Mouse (Mus musculus) skeletal muscle tissue, adult 2 months (tissue): ENCODE results near the gene Ankrd16.
A peak's percentile ranks its signal among the peaks of the same experiment; 100 is the strongest.

ENCODE experiments used
- DNase-seq: peaks from one replicate; pipeline ENCODE4 v3.0.0-alpha.2; 2012; ENCODE audit warnings: low read depth, low spot score

Gene Ankrd16

GRCm38 (mm10) chr2:11777091-11778068 is at the start of gene Ankrd16, which contains the start of gene Fbh1:
Gene Ankrd16 (plus strand): TSS chr2:11777876.
Gene Fbh1 (minus strand): TSS chr2:11777582.
- peak; percentile 100 for DNase-seq

- DNase-seq, result no peak
These were observed 48.6 kb upstream of the Ankrd16 start for GRCm38 (mm10) chr2:11729091-11729490.

DNA sequence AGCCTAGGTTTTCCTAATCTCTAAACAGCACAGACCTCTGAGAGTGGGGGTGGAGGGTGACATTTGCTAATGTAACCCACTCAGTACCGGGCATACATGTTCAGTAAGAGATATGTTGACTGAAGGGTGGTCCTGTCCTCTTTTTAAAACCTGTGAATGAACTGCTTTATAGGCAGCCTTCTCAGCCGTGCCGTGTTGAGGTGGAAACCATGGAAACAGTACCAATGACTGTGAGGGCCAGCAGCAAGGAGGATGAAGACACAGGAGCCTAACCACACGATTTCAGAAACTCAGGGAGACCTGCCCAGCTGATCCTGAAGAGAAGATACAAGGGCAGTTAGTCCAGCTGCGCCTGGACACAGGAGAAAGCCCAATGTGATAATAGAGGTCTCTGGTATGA is 44.7 kb upstream of the Ankrd16 start:
- DNase-seq, result no peak

GRCm38 (mm10) chr2:11735853-11736252 is 41.8 kb upstream of the Ankrd16 start:
- no peak for DNase-seq

GRCm38 (mm10) chr2:11738794-11739193 is 38.9 kb upstream of the Ankrd16 start:
- DNase-seq, result no peak

- DNase-seq, result peak; percentile 18
These were observed 38.1 kb upstream of the Ankrd16 start for GRCm38 (mm10) chr2:11739516-11740051.

DNA sequence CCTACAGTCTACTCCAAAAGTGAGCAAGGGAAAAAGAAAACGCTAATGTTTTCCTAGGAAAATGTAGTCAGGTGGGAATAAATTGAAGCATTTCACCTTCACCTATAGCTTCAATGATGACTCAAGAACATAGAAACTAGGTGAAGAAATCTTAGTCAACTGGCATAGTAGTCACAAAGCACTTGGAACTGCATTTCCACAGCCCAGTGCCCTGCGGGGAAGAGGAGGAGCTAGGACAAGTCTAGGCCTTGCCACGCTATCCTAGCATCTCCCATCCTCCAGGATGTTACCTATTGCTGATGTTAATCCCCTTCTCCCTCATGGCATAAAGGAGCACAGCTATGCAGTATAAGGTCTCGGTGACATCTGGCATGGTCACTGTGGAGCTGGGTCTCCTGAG is 15.1 kb upstream of the Ankrd16 start:
- no peak for DNase-seq

DNA sequence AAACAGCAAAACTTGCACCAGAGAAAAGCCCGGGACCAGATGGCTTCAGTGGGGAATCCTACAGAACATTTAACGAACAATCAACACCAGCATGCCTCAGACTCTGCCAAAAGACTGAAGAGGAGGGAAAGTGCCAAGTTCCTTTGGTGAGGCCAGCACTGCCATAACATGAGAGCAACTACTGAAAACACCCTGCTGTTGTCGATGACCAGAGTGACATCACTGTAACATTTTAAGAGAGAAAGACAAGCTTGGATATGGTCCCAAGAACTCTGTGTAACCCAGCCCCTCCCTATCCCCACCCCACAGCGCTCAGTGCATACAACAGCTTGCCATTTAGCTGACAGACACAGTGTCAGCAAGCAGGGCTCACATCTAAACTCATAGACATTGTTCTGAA is 12.0 kb upstream of the Ankrd16 start:
- DNase-seq, result peak; percentile 48

DNA sequence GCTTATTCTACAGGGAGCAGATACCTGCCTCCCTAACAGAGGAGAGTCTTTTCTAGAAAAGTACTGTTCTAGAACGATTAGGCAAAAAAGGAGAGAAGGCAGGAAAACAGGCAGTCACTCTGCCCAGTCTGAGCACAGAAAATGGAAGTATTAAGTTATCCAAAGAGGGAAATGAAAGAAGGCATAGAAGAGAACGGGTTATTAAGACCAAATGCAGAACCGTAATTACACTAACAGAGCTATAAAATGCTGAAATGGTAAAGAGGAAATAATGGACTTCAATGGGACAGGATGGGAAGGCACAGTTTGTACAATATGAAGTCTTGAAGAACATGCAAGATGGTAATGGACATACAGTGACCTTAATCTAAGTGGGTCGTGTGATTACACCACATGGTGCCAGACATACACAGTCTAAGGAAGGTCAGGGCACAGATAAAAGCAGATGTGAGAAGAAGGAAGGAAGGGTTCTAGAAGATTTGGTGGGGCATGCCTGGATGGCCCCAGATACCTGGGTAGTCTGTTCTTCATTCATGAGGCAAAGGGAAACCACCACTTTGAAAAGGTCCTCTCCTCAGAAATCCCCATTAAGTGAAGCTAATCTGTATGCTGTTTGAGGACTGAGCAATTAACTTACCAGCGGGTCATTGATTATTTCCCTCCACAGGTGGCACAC is 11.1 kb upstream of the Ankrd16 start:
- no peak for DNase-seq

DNA sequence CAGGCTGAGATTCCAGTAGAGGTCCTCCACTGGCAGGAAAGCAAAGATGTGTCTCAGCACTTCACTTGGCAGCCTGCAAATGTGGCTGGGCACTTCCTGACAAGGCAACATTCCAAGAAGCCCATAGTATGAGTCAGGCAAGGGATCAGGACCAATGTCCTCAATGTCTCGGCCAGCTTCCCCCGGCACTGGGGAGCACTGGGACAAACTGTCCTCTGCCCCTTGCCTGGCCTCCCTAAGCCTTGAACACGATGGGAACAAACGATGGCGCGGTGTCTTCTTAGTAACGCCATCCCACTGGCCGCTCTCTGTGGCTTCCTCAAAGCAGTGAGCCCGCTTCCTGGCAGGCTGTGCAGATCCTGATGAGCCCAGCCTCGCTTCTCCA is 10.5 kb upstream of the Ankrd16 start:
- DNase-seq, result peak; percentile 62

GRCm38 (mm10) chr2:11771701-11772100 is 6.0 kb upstream of the Ankrd16 start:
- DNase-seq, result no peak

DNA sequence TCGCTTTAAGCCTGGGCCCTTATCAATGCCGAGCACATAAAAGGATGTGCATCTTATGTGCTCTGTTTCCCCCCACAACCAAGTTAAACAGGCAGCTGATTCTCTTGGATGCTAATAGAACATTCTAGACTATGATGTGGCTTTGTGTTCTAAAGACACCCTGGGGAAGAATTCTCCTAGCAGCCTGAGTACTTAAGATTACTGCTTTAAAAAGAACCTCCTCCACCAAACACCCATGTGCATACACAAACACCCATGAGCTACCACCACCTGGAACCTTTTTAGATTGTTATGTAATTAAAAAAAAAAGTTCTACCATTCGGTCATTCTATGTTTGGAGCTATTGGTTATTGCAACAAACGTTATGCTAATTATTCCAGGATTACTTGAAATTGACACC is 5.3 kb upstream of the Ankrd16 start:
- DNase-seq, result no peak

GRCm38 (mm10) chr2:11774426-11774825 is 3.2 kb upstream of the Ankrd16 start:
- DNase-seq, result peak; percentile 75

DNA sequence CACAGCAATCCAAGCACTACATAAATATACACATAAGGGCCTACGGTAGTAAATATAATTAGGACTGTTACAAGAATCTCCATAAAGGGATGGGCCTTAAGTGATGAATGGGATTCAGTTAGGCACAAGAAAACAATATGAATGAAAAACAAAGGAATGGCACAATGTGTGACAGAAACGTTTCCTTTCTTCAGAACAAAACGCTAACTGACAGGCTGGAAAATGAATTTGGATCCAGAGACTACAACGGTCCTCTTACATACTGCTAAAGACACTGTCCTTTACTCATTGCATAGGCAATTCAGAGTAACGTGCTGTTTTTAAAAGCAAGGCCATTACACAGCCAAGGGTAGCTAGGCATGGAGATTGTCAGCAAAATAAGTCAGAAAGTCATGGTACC is 2.6 kb upstream of the Ankrd16 start:
- DNase-seq, result no peak

- no peak for DNase-seq
These were observed 1.3 kb upstream of the Ankrd16 start for GRCm38 (mm10) chr2:11776415-11776814.

DNA sequence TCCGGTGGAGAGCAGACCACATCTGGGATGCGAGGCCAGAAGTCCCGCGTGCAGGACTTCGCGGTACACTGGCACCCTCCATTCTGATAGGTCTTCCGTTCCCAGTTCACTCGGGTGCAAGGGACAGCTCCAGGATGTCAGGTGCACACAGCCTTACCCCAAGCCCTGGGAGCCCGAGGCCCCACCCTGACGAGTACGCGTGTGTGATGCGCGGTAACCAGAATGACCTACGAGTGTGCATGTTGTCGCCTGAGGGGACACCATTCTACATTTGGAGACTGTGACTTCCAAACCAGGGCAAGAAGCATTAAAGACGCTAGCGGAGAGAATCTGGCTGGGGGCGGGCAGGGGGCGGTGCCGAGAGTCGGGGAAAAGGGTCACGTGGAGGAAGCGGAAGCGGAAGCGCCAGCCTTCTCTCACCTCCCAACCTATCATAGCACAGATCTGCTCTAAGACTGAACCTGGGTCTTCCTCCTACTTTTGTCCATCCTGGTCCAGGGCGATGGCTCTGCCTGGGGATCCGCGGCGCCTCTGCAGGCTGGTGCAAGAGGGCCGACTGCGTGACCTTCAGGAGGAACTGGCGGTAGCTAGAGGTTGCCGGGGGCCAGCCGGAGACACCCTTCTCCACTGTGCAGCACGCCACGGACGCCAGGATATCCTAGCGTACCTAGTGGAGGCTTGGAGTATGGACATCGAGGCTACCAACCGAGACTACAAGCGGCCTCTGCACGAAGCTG is 579 bp downstream of the Ankrd16 start:
- DNase-seq, result peak; percentile 88

- DNase-seq, result no peak
These were observed 6.5 kb downstream of the Ankrd16 start for GRCm38 (mm10) chr2:11784159-11784558.

GRCm38 (mm10) chr2:11794668-11795067 is 17.0 kb downstream of the Ankrd16 start:
- no peak for DNase-seq

GRCm38 (mm10) chr2:11797930-11798364 is 20.3 kb downstream of the Ankrd16 start:
- no peak for DNase-seq

DNA sequence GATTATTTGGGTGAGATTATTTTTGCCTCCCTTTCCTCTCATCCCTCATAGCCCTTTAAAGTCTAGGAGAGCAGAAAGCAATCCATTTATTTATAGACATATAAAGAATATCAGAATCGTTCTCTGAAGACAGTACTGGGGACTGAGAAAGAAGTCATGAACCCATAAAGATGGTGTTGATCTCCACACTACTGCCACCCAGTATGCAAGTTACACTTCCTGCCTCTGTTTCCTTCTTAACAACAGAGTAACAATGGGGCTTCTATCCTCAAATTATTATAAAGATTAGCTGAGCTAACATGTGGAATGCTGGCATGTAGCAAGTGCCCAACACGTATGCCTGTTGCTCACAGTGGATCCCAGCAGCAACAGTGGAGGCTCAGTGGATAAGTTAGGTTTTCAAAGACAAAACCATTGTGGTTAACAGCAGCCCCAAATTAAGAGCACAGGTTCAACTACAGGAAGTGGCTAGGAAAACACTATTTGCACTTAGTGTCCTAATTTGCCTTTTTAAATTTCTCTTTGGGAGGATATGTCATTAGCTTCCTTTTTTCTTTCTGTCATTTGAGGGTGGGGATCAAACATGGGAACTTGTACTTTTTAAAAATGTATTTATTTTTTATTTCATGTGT is 23.7 kb downstream of the Ankrd16 start:
- no peak for DNase-seq
